Mouse (Mus musculus) cerebellum, postnatal 14 days (tissue): ENCODE measurements at regions not wholly inside any gene's neighbourhood (a gene's known extent, or its start where the extent isn't known, plus 50 kb on each side); places are given as distances from the start of the nearest gene placed in this dataset.

Experiments used
- DNase-seq, 2 experiments: peaks; one replicate each; pipeline ENCODE4 v3.0.0; 2021; ENCODE audit warnings: mixed read lengths in 2 of 2

DNA sequence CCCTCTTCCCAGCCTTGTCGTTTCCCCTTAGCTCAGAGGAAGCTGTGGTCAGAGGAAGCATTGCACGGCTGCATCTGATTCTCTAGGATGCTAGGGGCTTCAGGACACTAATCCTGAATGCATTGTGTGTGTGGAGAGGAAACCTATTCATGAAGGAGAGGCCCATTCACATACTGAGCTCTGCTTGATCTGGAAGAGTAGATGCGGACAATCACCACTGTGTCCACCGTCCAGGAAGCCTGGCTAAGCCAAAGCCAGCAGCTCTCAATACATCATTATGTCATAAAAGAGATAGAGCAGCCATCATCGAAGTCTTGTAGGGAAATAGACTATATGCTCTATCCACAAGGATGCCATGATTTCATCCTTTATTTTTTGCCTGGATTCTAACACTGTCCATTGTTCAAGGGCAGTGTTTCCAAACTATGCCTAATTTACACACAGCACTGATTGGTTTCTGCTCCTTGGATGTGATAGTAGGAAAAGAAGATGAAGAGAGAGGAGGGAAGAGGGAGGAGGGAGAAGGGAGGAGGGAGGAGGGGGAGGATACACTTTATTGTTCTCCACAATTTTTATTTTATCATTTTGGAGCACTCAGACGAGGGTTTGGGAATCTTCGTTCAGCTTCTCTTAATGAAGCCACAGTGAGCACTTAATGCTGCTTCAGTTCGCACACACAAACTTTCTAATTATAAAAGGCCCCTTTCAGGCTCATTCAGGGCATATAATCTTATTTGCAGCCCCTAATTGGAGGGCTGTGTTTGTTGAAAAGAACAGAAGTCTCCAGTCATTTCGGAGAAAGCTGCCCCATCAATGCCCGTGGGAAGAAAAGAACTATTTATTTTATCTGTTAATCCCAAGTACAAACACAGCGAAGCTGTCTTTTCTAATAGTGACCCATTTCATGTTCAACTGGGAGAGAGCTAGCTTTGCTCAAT, 195.0 kb downstream of the Pdgfra start:
- DNase-seq, result no peak

DNA sequence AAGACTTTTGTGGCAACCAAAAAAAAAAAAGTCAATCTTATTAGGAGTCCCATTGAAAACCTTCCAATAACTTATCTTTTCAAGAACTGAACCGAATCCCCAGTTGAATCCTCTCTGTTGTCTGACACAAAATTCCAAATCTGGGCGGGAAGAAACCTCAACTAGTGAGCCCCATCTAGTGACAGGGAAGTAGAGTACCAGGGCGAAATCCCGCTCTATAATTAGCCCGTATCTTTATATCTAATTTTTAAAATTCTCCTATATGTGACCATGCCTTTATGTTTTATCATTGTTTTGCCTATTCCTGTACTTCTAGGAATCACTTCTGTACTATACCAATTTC, 195.7 kb downstream of the Pdgfra start:
- DNase-seq, result no peak

DNA sequence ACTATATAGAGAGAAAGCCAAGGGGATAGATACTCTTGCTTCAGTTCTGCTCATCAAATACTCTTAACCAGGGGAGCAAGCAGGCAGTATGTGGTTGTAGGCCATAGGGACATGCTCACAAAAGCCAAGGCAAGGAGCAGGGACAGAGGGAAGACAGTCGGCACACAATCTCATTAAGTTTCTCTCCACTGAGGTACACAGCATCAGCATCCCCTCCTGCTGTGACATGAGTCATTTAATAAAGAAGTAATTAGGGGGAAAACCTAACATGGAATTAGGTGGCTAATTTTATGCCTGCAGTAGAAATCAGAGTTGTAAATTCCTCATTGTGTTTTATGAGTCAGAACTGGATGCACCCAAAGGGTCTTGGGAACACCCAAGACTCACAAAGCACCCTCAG, 203.2 kb downstream of the Pdgfra start:
- DNase-seq, result no peak

DNA sequence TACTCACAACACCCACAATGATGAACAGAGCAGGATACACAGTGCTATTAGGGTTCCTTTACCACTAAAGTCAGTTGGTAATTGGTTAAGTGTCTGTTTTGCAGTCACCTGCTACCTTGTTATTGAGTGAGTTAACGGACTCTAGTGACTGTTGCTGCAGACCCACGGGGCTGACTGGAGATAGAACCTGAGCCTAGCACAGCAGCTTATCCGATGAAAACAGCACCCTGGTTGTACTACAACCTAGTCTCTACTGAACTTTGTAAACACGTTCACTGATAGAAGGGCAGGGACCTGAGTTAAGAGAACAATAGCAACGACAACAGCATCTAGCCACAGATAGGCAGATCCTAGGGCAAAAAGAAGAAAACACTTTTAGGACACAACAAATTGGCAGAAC, 206.8 kb downstream of the Pdgfra start:
- no peak for DNase-seq

DNA sequence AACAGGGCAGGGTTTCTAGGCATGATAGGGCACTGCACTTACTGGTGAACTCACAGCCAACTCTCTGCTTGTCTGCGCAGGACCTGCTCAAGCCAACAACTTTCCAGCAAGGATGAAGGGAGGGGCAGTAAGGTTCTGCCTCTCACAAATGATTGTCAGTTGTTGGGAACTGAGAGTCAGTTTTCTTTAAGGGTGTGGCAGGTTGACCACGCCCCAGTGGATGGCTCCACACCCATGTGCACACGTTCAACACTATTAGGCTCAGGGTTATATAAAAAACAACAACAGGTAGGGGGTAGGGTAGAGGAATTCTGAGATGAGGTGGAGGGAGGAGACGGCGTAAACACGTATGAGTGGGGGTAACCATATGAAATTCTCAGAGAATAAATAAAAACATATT, 210.9 kb upstream of the Kit start:
- DNase-seq, result no peak

DNA sequence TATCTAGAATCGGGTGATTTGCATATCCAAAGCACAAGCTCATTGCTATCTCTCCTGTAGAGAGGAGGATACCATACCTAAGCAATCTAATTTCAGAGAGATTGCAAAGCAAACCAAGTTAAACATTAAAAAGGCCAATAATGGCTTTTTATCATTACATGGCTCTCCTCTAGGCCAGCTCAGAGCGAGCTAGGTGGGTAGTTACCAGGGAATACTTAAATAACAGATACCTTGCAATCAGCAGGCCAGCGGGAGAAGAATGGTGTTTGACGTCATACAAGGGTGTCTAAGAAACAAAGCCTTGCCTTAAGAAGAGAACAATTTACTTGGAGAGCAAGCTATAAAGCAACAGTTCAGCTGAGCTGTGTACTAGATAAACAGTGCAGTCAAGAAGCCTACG, 207.4 kb upstream of the Kit start:
- no peak for DNase-seq

DNA sequence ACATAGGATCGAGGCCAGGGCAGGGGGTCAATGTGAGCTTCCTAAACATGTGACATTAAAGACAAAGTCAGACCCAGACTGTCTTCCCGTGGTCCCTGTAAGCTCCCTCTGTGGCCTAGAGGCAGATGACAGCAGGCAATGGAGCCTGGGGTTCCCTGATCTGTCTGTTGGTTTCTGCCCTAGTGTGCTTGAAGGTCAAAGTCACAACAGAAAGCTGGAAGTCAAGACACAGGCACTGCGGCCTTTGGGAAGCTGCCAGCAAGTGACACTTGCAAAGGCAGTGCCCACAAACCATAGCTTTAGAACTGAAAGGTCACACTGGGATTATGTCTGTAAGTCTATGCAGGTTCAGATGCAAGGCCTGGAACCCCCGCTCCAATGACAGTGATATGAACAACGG, 206.0 kb upstream of the Kit start:
- no peak for DNase-seq

DNA sequence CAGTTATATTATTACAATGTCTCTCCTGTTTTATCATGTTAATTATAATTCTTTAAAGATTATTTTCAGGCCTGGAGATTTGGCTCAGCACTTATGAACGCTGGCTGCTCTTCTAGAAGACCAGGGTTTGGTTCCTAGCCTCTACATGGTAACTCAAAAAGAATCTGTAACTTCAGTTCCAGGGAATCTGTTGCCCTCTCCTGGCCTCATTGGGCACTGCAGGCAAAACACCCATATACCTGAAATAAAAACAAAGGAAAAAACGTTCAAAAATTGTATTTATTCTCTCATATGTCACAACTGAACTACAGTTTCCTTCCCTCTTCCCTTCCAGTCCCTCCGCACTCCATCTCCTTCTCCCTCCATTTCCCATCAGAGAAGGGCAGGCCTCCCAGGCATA, 201.9 kb upstream of the Kit start:
- peak in 1 of 2 experiments; percentile 25 for DNase-seq

DNA sequence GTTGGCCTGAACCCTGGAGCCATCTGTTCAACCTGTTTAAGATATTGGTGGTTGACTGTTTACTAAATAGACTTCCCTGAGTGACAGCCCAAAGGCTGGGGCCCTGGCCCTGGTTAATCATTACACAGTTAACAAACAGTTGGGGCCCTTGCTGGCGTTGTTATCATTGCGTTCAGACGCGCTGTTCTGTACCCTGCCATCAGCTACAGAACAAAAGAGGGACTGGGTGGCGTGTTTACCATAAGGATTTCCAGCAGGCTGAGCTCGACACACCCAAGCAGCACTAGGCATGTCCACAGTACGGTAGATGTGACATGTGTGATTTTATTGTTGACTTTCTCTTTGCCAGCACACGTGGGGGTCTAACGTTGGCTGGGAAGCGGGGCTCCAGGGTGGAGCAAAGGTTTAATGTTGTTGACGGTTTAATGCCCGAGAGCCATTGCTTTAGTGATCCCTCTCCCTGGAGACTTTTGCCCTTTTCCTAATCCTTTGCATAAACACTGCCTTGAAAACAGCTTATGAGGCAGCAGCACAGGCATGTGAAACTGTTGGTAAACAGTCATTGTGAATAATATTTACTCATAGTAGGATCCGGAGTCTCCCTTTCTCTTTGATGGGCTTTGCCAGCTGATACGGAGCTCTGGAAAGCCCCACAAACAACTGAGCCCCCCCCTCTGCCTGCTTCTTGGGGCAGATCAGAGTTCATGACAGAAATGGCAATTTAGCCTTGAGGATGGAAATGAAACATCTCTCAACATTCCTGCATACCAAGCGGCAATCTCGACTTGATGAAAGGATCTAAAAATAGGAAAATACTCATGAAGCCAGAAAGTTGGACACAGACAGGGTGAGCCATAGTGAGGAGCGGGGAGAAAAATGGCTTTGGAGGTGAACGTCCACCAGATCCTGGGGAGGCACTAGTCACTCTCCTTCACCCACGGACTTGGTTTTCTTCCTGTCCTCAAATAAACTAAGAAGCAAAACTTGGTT, 197.1 kb upstream of the Kit start:
- DNase-seq, result no peak

DNA sequence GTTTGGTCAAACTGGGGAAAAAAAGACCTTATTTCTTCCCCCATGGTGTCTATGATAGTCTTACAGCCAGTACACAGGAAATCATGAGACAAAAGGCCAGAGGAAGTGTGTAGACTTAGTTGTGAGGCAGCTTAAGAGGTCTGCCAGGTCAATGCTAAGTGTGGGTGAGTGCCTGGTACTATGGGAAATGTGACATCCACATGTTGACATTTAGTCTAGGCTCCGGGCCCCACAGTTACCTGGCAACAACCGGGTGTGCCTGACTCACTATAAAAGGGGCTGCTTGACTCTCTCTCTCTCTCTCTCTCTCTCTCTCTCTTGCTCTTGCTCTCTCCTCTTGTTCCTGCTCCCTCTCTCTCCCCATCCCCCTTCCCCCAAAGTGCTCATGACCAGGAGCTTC, 196.1 kb upstream of the Kit start:
- DNase-seq, result no peak

DNA sequence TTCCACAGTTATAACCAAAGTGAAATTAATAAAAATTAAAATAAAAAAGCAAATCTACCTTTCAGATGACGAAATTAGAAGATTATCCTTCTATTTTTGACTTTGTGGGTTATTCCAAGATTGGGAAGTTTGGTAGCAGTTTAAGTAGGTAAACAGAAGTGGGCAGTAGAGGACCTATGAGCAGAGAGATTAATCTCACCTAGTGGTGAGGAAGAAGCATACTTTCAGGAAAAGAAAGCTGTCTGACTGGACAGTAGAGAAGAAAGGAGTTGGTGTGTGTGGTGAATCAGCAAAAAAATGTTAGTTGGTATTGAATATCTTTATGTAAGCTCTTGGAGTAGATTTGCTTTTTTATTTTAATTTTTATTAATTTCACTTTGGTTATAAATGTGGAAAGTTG, 194.4 kb upstream of the Kit start:
- DNase-seq, result no peak

DNA sequence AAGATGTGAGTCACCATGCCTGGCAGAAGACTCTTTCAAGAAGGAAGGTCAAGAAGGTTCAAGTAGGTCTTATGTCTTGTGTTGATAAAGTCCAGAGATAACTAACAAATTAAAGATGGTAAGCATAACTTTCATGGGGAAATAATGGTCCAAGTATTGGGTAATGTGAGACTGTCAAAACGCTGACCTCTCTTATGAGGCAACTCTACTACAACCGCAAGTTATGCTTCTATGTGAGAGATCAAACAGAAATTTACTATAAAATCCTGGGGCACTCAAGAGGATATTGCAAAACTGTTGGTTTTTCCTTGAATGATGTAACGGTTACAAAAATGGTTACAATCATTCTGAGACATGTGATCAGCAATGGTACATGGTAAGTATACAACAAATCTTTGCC, 192.6 kb upstream of the Kit start:
- no peak for DNase-seq

DNA sequence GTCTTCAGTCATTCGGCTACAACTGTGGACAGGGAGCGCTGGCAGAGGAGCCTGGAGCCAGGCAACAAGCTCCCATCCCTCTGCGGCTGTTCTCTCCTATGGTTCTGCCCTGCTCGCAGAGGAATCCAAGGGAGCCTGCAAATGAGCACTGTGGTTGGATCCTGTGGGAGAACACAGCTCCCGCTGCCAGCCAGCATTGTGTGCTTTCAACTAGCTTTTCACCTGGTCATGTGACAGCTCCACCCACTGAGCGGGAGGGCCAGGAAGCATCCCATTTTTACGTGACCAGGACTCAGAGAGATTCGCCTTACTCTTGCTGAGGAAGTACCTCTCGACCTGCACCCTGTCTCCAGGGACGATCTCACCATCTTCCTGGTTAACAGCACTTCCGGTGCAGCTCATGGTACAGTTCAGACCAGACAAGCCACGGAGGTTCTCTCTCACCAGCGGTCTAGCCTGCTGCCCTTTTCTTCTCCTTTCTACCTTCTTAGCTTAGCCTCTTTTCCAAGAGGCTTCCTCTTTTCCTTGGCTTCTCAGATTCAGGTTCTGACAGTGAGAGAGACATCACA, 186.7 kb upstream of the Kit start:
- DNase-seq, result no peak

DNA sequence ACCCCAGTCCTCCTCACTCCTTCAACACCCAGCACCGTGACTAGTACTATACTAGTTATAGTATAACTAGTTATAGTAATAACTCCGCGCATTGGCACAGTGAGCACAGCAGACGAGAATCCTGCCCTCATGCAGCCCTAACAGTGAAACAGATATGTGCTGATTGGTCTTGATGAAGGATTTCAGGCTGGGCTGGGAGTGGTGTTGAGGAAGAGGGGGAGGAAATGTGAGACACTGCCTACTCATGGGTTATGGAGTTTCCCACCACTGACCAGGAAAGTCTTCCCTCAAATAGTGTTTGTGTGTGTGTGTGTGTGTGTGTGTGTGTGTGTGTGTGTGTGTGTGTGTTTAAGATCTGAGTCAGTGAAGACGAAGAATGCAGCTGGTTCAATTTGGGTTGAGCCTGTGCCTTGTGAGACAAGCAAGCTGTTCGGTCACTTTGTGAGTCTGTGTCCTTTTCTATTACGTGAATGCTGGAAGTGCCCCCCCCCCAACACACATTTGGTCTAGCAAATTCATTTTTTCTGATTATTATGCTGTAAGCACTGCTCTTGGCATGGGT, 185.9 kb upstream of the Kit start:
- DNase-seq, result no peak

DNA sequence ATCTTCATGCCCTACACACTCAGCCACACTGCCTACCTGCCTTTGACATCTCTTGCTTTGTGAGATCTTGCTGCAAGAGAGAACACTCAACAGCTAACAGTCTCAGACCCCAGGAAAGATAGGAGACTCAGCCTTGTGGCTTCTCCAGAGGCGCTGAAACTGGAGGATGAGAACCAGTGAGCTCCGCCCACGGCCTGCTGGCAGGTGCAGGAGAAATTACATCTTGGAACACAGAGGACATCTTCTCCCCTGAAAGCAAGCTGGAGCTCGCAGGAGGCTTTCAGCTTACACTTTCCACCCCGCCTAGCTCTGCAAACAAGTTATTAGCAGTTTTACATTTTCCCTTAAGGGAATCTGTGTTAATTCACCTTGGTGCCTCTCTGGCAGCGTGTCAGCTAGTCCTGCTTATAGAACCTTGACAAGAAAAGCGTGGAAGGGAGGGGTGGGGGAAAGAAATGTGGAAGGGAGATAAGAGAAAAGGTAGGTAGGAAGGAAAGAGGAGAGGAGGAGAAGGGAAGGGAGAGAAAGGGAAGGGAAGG, 185.2 kb upstream of the Kit start:
- DNase-seq, result no peak

DNA sequence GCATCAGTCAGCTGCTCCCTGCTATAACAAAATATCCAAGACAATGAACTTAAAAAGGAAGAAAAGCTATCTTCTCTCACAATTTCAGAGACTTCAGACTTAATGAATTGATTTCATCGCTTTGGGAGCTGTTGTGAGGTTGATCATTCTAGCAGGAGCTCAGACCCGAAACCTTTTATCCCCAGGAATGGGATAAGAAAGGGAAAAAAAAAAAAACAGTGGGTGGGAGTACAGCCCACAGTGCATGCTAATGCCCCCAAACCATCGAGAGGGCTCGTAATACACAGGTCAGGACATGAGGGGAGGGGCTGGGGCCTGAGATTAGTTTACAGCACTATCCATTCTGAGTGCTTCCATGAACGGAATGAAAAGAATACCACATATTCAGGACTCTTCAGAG, 175.9 kb upstream of the Kit start:
- no peak for DNase-seq

DNA sequence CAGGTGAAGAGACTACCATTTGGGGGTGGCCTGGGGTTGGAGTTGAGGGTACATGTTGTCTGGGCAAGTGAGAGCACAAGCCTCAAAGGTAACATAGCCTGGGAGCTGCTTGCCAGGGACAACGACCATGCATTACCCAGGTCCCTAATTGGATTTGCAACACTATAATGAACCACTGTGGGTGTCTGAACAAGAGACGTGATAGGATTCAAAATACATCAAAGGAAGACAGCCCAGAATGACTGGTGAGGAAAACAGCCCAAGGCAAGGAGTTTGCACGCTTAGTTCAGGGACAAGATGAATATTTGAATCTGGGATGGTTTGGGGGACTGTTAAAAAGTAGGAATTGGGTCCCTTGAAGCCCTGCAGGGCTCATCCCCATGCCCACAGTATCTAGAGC, 173.0 kb upstream of the Kit start:
- DNase-seq, result no peak

DNA sequence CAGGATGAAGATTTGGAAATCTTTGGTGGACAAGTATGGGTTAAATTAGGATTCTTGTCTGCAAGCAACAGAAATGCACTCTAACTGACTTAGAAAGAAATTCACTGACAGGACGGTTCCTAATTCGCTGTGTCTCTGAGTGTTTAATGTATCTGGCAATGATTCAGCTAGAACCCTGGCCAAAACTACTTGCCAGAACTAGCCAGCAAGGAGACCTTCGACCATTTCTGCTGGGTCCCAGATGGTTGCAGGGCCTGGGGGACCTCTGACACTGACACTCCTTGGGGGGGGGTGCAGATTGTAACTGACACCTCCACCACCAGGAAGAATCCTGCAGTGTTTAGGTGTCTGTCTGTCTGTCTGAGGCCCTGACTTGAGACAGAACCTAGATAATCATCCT, 172.1 kb upstream of the Kit start:
- DNase-seq, result peak; percentile 32 to 33

DNA sequence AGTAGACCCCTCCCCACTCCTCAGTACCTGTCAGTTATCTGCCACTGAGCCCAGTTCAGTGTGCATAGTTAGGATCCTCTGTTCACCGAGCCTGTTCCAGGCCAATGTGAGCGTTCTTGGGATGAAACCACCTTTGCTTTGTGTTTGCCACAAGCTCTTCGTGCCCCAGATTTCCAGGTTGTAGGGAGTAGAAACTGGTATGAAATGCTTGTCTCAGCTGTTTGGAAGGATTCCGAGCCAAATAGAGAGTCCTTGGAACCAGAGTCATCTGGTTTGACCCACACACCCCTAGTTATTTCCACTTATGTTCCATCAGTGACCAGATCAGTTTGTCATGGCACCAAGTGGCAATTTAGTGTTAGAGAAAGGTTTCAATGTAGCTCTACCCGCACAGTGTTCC, 171.2 kb upstream of the Kit start:
- DNase-seq, result no peak

DNA sequence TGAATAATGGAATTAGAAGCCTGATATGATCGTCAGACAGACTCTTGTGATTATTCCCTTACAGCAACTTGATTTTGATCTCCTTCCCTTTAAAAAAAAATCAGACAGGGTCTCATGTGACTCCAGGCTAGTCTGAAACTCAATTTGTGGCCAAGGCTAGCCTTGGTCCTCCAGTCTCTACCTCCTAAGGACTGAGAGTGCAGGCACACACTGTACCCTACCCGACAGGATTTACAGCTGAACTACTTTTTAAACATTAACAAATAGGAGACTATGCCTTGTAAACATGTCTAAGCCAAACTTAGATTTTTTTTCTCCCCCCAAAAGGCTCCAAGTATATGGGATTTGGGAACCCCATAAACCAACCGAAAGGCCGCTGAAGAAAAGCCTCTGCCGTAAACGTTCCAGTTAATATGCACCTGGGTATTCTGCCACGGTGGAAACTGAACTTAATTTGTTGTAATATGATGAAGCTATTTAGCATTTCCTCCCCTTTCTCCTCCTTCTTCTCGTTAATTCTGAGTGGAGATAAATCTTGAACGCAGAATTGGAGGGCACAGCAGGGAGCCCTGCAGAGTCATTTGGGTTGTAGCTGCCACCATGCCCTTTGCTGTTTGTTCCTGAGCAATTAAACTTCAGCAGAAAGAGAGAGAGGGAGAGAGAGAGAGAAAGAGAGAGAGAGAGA, 170.0 kb upstream of the Kit start:
- DNase-seq, result no peak

DNA sequence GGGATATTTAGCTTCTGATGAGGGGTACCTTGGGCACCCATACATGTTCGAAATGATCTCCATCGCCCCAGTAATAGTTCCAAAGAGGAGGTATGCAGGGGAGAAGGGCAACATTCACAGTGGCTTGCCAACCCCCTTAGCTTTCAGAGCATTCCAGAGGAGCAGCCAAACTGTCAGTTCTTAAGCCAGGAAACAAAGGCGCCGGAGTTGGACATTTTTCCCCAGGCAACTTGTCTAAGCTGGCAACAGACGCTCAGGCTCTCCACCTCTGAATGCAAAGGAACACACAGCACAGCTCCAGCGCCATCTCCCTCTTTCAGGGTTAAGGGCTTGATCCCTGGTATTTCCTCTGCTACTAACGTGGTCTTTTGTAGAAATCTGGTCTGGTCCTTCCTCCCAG, 169.2 kb upstream of the Kit start:
- DNase-seq, result peak in 1 of 2 experiments; percentile 17

DNA sequence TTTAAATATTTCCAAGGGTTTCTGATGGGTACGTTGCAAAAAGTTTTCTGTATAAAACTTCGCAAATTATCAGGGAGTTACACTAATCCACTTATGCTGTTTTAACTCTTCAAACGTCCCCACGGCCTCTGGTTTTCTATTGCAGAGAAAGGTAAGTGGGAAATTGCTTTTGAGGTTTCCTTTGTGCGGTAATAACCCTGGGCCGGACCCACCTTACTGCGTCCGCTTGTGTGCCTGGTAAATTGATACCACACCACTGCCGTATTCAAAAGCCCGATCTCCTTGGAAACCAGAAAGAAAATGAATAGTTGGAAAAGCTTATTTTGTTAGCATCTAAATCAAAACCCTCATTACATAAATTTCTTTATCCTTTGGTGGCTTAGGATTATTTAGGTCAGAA, 167.0 kb upstream of the Kit start:
- no peak for DNase-seq
